Mouse (Mus musculus): ENCODE measurements at regions not wholly inside any gene's neighbourhood (a gene's known extent, or its start where the extent isn't known, plus 50 kb on each side); places are given as distances from the start of the nearest gene placed in this dataset.

DNA sequence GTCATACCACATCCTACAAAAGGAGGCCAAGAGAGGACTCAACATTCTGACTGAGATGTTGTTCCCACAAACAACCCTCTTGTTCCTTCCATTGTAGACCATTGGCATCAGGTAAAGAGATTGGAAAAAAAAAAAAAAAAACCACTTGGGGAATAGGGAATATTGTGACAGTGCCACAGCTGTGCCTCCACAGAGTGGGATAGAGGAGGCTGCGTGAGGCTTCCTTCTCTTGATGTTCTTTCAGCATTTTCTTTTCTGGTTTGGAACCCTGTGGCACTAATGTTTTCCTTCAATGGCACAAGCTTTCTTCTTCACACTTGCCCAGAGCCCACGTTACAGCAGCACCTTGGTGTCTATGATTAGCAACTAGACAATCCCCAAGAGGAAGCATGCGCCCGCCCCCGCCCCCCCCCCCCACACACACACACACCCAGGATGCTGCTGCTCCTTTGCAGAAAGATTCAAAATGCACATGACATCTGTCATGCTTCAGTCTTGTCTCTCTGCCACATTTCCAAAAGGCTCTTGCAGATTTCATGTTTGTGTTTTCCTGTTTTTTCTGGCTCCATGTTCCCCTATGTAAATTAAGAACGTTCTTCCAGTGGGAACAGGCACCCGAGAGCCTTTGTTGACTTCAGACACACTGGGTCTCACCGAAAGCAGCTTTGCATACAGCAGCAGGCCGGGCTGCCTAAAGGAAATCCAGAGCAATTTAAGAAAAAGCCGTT lies 2283.4 kb upstream of the Gm7489 start:
- 56% methylated on average over 10 of the region's 10 CpGs for WGBS
- no peaks in the 10 kb centered on the region for H3K27me3 ChIP-seq (ENCODE audit: control insufficient read depth, insufficient read depth, low read length)
- no peak overlapping the region for H3K4me3 ChIP-seq (ENCODE audit: insufficient read depth, low read depth, low read length)
- no peak overlapping the region for H3K27ac ChIP-seq (replicated peaks; ENCODE audit: insufficient read depth, low read depth, low read length)
- no peaks in the 10 kb centered on the region for H3K4me1 ChIP-seq (ENCODE audit: control insufficient read depth, insufficient read depth, low read length)
- no peak for DNase-seq (ENCODE audit: extremely low read depth, low read depth, low spot score)
- H3K79me2 ChIP-seq (ENCODE audit: control insufficient read depth, insufficient read depth, low read length) = no peaks in the 10 kb centered on the region
- H3K9ac ChIP-seq (ENCODE audit: low read depth, low read length) = no peak overlapping the region
- no peaks in the 10 kb centered on the region for H3K36me3 ChIP-seq (ENCODE audit: control insufficient read depth, insufficient read depth, low read length)
- TF ChIP-seq POLR2A (IDR thresholded peaks at IDR 0.05; ENCODE audit: extremely low read depth, insufficient read depth, low read length) (no peak), CTCF (IDR thresholded peaks at IDR 0.05; ENCODE audit: low read depth, low read length) (no peak)

DNA sequence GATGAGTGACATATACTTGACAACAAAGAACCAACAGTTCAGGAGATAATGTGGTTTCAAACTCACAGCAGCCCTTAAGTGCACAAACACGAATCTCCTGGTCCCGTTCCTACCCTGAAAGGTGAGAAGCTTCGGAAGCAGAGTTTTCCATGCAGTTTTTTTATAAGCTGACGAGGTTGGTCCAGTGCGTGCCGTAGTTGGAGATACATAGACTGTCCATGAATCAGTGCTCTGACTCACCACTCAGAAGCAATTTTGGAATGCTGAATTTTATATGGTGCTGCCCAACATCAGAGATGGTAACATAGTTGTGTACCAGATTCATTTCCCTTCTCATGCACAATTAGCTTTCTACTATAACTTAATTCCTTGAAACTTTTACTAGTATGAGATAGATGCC lies 2263.3 kb upstream of the Gm7489 start:
- no peaks in the 10 kb centered on the region for H3K27me3 ChIP-seq (ENCODE audit: control insufficient read depth, insufficient read depth, low read length)
- H3K27ac ChIP-seq (replicated peaks; ENCODE audit: insufficient read depth, low read depth, low read length) = no peak overlapping the region
- TF ChIP-seq CTCF (IDR thresholded peaks at IDR 0.05; ENCODE audit: low read depth, low read length) = no peak
- TF ChIP-seq POLR2A (IDR thresholded peaks at IDR 0.05; ENCODE audit: extremely low read depth, insufficient read depth, low read length) = no peak
- no peaks in the 10 kb centered on the region for H3K36me3 ChIP-seq (ENCODE audit: control insufficient read depth, insufficient read depth, low read length)
- no peak overlapping the region for H3K9ac ChIP-seq (ENCODE audit: low read depth, low read length)
- DNase-seq (ENCODE audit: extremely low read depth, low read depth, low spot score) = no peak
- WGBS = 85% methylated on average over 6 of the region's 6 CpGs
- no peak overlapping the region for H3K4me3 ChIP-seq (ENCODE audit: insufficient read depth, low read depth, low read length)
- no peaks in the 10 kb centered on the region for H3K79me2 ChIP-seq (ENCODE audit: control insufficient read depth, insufficient read depth, low read length)
- H3K4me1 ChIP-seq (ENCODE audit: control insufficient read depth, insufficient read depth, low read length) = no peaks in the 10 kb centered on the region

DNA sequence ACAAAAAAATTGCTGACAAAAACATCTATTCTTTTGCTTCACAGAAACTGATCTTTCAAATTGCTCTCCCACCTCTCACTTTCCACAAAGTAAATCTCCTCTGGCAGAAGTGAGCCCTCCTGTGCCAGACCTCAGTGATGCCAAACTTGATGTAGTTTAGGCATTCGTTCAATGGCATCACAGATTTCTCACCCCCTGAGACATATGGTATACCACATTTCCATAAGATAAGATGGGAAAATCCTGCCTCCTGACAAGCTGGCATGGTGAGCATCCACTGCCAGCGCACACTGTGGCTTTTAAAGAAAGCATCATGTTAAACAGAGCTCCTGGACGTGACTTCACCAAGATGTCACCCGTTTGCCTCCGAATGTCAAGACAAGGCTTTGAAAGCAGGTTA lies 2257.2 kb upstream of the Gm7489 start:
- Histone ChIP-seq H3K9ac (ENCODE audit: low read depth, low read length) (no peak overlapping the region), H3K4me3 (ENCODE audit: insufficient read depth, low read depth, low read length) (no peak overlapping the region), H3K79me2 (ENCODE audit: control insufficient read depth, insufficient read depth, low read length) (no peaks in the 10 kb centered on the region), H3K27me3 (ENCODE audit: control insufficient read depth, insufficient read depth, low read length) (no peaks in the 10 kb centered on the region), H3K27ac (replicated peaks; ENCODE audit: insufficient read depth, low read depth, low read length) (no peak overlapping the region), H3K36me3 (ENCODE audit: control insufficient read depth, insufficient read depth, low read length) (no peaks in the 10 kb centered on the region), H3K4me1 (ENCODE audit: control insufficient read depth, insufficient read depth, low read length) (no peaks in the 10 kb centered on the region)
- no peak for DNase-seq (ENCODE audit: extremely low read depth, low read depth, low spot score)
- WGBS = 89% methylated on average over 5 of the region's 5 CpGs
- TF ChIP-seq POLR2A (IDR thresholded peaks at IDR 0.05; ENCODE audit: extremely low read depth, insufficient read depth, low read length) (no peak), CTCF (IDR thresholded peaks at IDR 0.05; ENCODE audit: low read depth, low read length) (no peak)

DNA sequence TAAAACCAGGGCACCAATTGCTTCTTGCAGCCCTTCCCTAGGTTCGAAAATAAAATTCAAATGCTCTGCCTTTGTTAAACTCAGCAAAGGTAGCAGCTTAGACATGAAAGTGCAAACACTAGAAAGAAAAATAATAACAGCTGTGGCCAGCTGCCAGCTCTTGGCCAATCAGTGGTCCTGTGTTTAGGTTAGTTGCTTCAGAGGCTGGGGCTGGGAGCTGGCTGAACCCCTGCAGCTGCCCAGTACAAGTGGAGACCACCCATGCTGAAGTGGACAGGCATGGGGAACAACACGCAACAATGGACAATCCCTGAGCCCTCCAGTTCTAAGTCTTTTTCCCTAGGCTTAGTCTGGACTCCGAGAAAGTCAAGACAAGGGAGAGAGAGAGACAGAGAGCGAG lies 2256.2 kb upstream of the Gm7489 start:
- WGBS = 67% methylated on average over 4 of the region's 4 CpGs

DNA sequence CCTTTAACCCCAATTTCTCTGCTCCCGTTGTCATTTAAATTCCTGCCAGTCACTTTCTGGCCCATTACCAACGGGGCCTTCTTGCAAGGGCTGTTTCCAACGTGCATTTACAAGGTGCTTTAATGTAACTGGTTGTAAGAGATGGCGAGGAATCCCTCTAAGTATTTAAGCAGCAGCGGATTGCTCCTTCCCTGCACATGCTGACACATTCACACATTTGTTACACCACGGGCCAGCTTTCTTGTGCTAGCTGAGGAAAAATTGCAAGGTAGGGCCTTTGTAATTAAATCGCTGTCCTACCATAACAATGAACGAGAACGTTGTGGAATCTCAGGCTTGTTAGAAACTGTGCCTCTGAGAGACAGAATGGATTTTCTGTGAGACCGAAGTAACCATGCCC lies 2252.8 kb upstream of the Gm7489 start:
- Histone ChIP-seq H3K9ac (ENCODE audit: low read depth, low read length) (no peak overlapping the region), H3K36me3 (ENCODE audit: control insufficient read depth, insufficient read depth, low read length) (no peaks in the 10 kb centered on the region), H3K4me1 (ENCODE audit: control insufficient read depth, insufficient read depth, low read length) (no peaks in the 10 kb centered on the region), H3K4me3 (ENCODE audit: insufficient read depth, low read depth, low read length) (no peak overlapping the region), H3K27ac (replicated peaks; ENCODE audit: insufficient read depth, low read depth, low read length) (no peak overlapping the region), H3K79me2 (ENCODE audit: control insufficient read depth, insufficient read depth, low read length) (no peaks in the 10 kb centered on the region), H3K27me3 (ENCODE audit: control insufficient read depth, insufficient read depth, low read length) (no peaks in the 10 kb centered on the region)
- DNase-seq (ENCODE audit: extremely low read depth, low read depth, low spot score) = no peak
- TF ChIP-seq POLR2A (IDR thresholded peaks at IDR 0.05; ENCODE audit: extremely low read depth, insufficient read depth, low read length) (no peak), CTCF (IDR thresholded peaks at IDR 0.05; ENCODE audit: low read depth, low read length) (no peak)
- WGBS = 81% methylated on average over 10 of the region's 10 CpGs

More for the DNA sequence above, 2256.2 kb upstream of the Gm7489 start:
- Histone ChIP-seq H3K79me2 (ENCODE audit: control insufficient read depth, insufficient read depth, low read length) (no peaks in the 10 kb centered on the region), H3K36me3 (ENCODE audit: control insufficient read depth, insufficient read depth, low read length) (no peaks in the 10 kb centered on the region), H3K27ac (replicated peaks; ENCODE audit: insufficient read depth, low read depth, low read length) (no peak overlapping the region), H3K9ac (ENCODE audit: low read depth, low read length) (no peak overlapping the region), H3K27me3 (ENCODE audit: control insufficient read depth, insufficient read depth, low read length) (no peaks in the 10 kb centered on the region), H3K4me1 (ENCODE audit: control insufficient read depth, insufficient read depth, low read length) (no peaks in the 10 kb centered on the region), H3K4me3 (ENCODE audit: insufficient read depth, low read depth, low read length) (no peak overlapping the region)
- DNase-seq (ENCODE audit: extremely low read depth, low read depth, low spot score) = no peak
- TF ChIP-seq POLR2A (IDR thresholded peaks at IDR 0.05; ENCODE audit: extremely low read depth, insufficient read depth, low read length) = no peak
- no peak for TF ChIP-seq CTCF (IDR thresholded peaks at IDR 0.05; ENCODE audit: low read depth, low read length)

DNA sequence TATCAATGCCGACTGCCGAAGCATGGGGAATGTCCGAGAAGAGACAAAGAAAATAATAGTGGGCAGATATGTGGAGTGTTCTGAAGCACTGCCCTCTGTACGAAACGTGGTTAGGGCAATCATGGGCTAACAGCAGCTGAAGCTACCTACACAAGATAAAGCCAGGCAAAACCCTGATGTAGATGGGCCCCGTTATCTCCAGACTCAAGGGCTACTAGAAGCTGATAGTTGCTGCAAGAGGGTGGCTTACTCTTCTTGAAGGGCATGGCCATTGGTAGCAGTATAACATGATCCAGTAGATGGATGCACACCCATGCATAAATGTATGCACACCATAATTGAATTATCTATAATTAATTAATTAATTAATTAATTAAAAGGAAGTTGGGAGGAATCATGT lies 2251.6 kb upstream of the Gm7489 start:
- TF ChIP-seq CTCF (IDR thresholded peaks at IDR 0.05; ENCODE audit: low read depth, low read length) = no peak
- no peak for TF ChIP-seq POLR2A (IDR thresholded peaks at IDR 0.05; ENCODE audit: extremely low read depth, insufficient read depth, low read length)
- WGBS = 95% methylated on average over 6 of the region's 6 CpGs

More for the DNA sequence above, 2251.6 kb upstream of the Gm7489 start:
- H3K79me2 ChIP-seq (ENCODE audit: control insufficient read depth, insufficient read depth, low read length) = no peaks in the 10 kb centered on the region
- H3K4me3 ChIP-seq (ENCODE audit: insufficient read depth, low read depth, low read length) = no peak overlapping the region
- H3K27ac ChIP-seq (replicated peaks; ENCODE audit: insufficient read depth, low read depth, low read length) = no peak overlapping the region
- no peak overlapping the region for H3K9ac ChIP-seq (ENCODE audit: low read depth, low read length)
- no peaks in the 10 kb centered on the region for H3K27me3 ChIP-seq (ENCODE audit: control insufficient read depth, insufficient read depth, low read length)
- no peaks in the 10 kb centered on the region for H3K36me3 ChIP-seq (ENCODE audit: control insufficient read depth, insufficient read depth, low read length)
- no peaks in the 10 kb centered on the region for H3K4me1 ChIP-seq (ENCODE audit: control insufficient read depth, insufficient read depth, low read length)
- no peak for DNase-seq (ENCODE audit: extremely low read depth, low read depth, low spot score)
